Mouse (Mus musculus) right cerebral cortex, postnatal 10 days (tissue): ENCODE measurements at regions not wholly inside any gene's neighbourhood (a gene's known extent, or its start where the extent isn't known, plus 50 kb on each side); places are given as distances from the start of the nearest gene placed in this dataset.
"Not testable (repeated sequence)": the region's sequence is repeated elsewhere in the genome, so short reads cannot be mapped to it uniquely, and the experiment has no call there.

Experiments
- DNase-seq, 2 experiments: peaks; one replicate each; pipeline ENCODE4 v3.0.0; 2021; ENCODE audit warnings: low spot score in 2 of 2

DNA sequence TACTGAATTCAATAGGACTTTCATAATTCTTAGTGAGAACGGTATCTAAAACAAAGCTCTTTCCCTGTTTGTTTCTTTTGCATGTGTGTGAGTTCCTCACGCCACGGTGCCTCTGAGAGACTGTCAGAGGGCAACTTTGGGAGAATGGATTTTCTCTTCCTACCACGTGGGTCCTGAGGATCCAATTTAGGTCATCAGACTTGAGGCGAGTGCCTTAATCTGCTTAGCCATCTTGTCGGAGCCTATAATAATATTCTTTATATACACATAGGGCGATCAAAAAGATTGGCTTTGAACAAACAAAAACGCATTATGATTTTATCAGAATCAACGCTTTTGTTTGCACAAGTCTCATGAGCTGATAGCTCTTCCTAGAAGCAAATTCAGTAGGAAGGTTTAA is 119.6 kb downstream of the Enc1 start:
- DNase-seq = no peak

DNA sequence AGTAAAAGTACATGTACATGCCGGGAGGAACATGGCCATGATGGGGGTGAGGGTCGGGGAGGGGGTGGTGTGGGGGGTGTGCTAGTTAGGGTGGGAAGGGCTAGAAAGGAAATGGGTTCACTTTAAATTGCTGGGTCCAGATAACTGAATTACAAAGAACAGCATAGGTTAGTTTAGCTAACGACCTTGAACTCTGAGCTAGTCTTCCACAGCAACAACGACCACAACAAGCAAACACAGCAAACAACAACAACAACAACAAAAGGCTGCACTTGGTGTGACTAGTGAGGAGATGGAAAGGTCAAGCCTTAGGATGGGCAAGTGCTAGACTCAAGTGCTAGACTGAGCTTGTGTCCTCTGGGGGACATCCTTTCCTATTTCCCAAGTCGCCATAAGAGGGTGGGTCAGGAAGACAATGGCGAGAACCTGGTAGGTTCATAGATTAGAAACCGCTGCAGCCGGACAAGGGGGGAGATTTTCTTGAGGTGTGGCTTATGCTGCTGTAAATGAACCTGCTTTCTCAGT is 117.9 kb downstream of the Enc1 start:
- DNase-seq = no peak

DNA sequence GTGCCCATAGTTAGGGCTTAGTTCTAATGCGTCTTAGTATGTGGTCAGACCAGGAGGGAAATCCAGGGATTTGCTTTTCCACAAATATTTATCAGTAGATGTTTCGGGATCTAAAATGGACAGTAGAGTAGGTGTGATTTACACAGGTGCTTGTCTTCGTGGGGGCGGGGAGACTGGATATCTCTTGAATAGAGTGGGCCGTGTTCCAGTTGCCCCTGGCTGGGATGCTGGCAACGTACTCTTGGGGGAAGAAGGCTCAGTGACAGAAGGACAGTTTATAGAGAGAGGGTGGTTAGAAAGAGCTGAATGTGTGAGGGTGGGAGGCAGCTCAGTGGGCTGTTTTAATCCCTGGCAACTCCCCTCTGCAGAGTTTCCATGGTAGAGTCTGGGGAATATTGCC is 117.4 kb downstream of the Enc1 start:
- no peak for DNase-seq

DNA sequence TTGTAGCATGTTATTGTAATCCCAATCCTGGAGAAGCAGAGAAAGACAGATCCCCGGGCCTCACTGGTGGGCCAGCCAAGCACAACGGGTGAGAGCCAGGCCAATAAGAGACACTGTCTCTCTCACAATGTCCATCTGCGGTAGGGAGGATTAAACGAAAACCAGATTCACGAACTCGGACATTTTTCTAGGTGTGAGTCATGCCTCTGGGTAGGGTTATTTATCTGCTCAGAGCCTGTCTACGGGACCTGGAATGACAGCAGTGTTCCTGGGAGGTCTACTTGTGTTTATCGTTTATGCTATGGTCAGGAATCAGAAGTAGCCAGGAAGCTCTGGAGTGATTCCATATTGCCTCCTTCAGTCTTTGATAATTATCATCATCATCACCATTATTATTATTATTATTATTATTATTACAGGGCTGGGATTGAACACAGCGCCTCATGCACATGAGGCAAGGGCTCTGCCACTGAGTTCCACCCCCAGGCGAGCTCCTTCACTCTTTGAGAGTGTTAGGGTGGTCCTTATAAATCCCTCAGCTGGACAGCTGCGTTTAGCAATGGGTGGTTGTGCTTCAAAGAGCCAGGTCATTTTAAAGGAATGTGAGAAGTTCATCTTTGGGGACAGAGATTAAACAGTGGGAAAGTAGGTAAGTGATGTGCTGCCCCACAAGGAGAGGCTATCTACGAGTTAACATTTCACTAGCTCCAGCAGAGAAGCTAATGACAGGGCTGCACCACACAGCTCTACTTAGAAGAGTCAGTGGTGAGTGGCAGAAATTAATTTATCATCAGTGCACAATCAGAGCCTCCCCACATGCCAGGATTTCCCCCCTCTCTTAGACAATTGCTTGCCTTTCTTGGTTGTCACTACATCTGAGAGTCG is 116.3 kb downstream of the Enc1 start:
- no peak for DNase-seq

DNA sequence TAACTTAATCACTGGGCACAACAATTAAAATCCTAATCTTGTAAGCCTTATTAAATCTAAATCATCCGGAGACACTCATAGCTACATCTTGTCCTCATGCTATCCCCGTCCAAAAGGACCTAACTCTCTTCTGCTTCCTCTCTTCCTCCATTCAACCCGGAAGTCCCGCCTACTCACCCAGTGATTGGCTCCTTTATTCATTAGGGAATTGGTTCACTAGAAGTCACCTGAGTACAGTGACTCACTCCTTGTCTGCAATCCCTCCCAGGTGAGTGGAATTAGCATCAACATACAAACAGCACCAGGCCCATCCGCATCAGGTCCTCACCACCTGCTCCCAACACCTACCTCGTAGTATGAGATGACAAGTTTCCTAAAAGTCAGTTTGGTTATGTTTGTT is 114.5 kb downstream of the Enc1 start:
- not testable (repeated sequence) for DNase-seq

DNA sequence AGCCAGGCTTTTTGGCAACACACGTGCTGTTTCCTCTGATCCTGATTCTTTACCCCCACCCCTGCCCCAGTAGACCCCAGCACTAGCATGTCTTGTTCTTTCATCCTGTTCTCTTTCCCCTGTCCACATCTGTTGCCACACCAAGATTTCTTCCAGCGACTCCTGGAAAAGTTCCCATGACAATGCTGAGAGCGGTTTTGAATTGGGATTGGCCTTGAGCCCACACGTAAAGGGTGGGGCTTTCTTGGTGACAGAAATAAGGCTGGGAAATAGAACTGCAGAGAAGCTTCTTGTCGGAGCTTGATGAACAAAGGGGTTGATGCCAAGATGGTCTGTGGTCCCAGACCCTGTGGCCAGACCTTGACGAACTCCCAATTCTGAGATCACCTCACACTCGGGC is 106.8 kb downstream of the Enc1 start:
- no peak for DNase-seq

DNA sequence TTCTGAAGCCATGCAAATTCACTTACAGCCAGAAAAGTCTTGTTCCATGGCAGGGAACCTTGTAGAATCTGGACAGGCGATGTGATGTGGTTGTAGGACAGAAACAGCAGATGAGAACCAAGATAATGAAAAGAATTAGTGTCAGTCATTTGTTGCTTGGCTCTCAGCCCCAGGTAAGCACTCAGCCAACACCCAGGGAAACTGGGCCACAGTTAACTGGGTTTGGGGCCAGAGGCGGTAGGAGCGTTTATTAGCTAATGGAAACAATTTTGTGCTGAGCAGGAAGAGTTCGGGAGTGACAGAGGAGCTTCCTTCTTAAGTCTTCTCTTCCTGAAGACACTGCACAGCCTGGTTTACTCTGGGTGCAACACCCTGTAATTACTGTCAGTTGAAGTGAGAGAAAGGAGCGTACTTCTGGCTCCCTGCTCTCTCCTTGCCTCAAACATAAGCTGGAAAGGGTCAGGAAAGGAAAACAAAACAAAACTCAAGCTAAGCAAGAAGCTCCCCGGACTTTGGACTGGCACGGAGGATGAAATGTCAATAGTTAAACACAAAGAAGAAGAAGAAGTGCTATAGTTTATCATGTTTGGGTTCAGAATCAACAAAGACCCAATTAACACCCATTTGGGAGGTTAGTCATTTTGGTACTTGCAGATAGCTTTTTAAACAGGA is 100.4 kb downstream of the Enc1 start:
- no peak for DNase-seq

DNA sequence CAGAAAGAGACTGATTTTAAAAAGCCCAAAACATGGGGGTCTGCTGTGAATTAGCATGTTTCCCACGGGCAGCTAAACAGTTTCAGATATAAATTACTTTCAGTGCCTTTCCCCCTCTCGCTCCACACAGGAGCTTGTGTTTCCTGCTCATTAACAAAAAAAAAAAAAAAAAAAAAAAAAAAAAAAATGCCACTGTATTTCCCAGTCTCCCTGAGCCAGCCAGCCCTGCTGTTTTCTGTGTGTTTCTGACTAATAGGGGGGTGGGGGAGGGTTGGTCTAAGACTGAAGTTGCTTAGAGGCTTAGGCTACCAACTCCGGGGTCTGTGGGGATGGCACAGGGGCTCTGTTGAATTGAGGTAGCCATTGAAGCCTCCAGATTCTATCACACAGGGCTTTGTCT is 97.0 kb downstream of the Enc1 start:
- DNase-seq = no peak

DNA sequence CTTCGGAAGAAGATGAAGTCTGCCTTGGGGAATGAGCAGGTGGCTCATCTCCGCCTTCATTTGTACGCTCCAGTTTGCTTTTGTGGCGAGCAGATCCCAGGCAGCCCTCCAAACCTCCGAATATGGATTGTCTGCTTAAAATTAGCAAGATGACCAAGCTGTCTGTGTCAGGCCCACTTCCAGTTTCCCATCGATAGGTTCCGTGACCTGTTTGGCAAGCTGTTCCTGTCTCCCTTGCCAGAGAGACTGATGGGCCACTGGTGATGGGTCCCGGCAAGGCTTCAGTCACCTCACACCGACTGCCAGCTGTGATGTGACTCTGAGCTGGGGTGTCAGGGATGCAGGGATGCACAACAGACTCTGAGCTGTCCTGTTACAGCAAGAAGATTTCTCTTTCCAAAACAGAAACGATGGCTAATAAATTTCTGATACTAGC is 96.4 kb downstream of the Enc1 start:
- DNase-seq = peak; percentile 57 to 61

DNA sequence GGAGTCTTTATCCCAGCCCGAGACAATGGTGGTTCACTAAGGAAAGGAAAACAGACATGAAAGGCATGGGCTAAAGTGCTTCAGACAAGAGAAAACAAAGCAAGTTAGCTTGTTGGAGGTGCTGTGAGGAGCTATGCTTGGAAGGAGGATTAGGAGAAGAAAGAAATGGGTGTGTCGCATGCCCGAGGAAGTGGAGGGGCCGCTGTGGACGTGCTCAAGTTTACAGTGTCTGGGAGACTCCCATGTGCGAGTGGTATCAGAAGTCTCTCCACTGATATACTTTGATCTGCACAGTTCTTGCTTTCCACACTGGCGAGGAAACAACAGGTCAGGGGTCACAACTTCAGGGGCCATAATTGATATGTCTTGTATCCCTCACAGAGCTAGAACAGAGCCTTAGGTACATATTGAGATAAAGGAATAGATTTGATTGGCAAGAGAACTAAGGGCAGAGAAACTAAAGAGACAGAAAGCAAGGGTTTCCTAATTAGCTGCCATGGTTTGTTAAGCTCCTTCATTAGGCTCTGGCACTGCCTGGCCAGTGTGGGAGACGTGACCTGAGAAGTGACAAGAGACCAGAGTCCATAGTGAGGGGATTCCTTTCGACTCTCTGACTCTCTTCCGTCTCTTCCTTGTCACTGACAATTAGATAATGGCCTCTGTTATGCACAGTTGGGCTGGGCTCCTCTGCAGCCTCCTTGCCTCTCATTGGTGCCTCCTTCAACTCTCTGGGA is 93.1 kb downstream of the Enc1 start:
- DNase-seq = no peak

DNA sequence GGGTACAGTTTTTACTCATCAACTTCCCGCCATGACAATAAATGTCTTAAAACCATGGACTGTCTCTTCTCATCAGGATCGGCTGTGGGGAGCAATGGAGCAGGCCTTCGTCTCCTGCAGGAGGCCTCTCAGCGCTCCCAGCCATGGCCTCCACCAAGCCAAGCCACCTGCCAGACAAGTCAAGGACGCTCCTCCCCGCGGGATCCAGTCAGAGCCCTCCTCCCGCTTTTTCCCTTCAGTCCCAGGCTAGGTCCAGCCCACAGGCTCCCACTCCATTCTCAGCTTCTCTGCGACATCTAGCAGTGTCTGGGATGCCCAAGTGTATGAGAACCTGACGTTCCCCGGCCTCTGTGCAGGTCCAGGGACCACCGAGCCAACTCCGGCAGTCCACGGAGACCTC is 90.2 kb downstream of the Enc1 start:
- no peak for DNase-seq

DNA sequence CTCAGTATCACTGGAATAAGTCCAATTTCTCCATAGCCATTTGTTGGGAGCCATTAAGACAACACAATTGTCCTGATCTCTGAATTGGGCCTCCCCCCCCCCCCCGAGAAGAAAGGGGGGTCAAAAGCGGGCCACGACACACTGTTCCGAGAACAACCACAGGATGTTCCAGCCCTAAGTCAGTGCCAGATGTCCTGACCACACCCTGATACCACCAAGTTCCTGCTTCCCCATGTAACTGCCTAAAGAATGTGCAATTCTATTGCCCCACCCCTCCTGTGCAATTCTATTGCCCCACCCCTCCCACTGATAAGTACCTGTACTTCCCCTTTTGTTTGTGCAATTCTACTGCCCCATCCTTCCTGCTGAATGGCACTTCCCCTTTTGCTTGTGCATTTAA is 80.4 kb downstream of the Enc1 start:
- not testable (repeated sequence) for DNase-seq

DNA sequence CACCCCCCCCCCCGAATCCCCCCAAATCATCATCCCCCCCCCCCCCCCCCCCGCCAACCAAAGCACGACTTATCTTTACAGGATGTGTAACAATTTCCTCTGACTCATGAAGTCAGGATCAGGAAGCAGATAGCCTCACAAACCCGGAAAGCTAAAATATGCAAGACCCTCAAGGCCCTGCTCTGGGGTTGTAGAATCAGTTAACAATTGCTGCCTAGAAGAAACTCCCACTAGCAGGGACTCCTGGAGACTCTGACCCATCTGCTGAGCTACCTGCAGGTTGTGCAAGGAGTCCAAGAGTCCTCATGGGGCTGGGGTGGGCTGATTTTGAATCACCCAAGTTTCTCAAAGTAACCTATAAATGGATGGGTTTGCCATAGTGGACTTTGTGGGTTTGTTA is 79.9 kb downstream of the Enc1 start:
- no peak for DNase-seq

DNA sequence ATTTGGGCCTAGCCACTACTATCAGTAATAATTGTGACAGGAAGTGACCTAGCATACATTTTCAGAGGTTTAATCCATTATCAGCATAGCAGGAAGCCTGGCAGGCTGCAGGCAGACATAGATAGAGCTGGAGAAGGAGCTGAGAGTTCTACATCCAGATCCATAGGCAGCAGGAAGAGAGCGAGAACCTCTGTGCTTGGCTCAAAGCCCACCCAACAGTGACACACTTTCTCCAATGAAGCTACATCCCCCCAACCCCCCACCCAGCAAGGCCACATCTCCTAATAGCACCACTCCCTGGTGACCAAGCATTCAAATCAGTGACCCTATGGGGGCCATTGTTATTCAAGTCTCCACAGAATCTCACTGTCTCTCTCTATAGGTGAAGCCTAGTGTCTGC is 79.4 kb downstream of the Enc1 start:
- DNase-seq = no peak

DNA sequence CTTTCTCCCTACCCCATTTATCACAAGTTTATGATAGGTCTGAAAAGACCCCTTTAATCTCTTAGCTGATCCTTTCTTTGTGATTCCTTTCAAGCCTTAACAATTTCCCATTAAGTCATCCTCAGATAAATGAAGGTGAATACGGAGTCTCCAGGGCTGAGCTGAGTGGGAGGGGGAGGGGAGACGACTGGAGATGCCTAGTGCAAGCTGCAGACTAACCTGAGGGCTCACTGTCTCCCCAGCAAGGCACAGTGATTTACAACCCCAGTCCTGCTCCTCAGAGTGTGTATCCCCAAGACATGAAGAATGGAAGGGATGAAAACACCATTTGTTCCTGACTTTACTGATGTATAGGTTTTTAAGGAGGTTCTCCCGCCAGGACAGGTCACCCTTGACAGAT is 76.7 kb downstream of the Enc1 start:
- DNase-seq = no peak

DNA sequence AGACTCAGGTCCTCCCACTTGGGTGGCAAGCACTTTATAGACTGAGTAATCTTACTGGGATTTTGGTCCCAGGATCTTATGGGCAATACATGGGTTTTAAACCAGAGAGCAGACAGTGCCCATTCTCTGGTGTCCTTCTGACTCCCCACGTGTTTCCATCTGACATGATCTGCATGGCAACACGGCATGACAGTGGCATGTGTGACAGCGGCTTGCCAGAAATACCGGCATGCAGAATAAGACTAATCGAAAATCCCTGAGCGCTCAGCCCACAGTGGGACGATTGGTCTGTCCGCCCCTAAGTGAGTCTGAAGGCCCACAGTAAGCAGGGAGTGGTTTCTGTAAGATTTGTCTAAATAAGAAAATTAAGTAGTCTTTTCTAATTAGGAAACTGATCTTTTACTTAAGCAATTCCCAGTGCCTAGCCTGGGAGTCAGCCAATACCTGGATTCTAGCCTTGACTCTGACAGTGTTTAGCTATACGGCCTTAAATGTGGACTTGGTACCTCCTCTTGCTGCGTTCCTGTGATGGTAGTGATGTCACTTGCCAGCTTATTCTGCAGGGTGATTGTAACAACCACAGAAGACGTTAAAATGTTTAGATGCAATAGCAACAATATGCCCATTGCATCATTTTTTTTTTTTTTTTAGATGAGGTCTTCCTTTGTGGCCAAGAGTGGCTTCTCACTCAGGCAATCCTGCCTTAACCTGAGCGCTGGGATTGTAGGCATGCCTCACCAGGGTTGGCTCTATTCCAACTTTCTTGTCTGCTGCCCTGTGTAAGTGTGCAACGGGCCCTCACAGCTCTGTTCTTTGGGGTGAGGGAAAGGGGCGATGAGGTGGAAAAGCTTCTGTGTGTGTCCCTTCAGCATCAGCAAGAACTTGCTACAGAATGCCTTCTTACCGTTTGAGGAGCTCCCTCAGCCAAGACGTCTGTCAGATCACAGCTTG is 71.8 kb downstream of the Enc1 start:
- DNase-seq = no peak

DNA sequence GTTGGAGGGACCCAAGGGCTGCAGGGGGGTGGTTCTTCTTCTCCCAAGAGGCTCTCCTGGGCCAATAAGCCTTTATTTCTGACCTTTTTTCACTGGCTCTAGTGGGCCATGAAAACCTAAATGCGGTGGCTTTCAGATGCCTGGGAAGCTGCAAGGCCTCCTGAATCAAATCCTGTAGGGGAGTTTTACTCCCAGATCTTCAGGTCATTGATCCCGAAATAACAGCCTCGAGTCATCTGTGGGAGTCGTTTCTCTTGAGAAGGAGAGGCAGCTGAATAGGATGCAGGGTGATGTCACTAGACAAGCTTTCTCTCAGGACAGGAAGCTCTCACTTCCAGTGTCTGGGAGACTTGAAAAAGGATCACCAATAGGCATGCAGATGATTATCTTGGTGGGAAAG is 70.4 kb downstream of the Enc1 start:
- no peak for DNase-seq

DNA sequence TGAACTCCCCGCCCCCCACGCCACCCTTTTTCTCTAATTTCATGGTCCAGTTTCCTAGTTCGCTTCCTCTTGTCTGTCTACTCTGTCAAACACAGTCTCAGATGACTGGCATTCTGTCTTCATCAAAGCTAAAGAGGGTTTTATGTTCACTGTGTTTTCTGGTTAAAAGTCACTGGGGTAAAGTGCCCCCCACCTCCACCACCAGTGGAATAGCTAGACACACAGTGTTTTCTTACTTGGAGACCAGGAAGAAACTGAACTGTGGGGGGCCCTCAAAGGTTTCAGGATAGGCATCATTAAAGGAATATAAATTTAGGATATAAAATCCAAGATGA is 69.9 kb downstream of the Enc1 start:
- no peak for DNase-seq

DNA sequence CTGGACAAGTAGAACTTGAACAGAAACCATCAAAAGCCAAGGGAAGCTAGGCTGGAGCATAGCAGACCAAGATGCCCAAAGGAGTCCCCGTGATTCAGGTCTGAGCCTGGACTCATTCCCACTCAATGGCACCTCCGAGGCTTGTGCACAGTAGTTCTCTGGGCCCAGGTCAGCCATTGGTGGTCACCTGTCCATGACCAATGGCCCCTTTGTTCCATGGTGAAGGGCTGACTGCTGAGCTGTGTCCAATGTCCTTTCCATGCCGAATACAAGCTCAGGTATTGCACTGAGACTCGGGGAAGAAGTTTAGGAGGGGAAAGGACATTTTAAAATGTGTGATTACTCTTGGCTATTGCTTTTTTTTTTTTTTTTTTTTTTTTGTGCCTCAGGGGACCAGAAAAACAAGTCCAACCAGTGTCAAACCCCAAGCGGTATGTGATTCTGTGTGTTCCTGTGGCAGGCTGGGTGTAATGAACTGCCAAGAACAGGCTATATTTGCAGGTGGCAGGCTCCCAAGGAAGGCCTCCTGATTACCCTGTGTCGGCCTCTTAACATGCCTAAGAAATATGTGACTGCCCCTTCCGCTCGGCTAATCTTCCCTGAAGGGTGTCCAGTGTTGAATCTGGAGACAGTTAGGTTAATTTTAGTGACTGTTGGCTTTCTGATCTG is 69.4 kb downstream of the Enc1 start:
- no peak for DNase-seq

DNA sequence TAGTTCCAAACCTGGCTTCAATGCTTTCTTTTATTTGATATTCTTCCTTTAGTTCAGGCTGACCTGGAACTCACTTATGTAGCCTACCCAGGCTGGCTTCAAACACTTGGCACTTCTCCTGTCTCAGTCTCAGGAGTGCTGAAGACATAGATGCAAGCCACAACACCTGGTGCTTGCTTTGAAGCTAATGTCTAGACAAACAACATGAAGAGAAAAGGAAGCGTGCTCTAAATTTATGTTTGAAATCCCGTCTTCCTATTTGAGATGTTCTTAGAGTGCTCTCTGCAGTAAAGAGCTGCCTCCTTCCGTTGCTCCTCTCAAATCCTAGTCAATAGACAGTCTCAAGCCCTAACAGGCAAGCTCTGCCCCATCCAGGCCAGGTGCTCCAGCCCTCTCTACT is 68.5 kb downstream of the Enc1 start:
- no peak for DNase-seq

DNA sequence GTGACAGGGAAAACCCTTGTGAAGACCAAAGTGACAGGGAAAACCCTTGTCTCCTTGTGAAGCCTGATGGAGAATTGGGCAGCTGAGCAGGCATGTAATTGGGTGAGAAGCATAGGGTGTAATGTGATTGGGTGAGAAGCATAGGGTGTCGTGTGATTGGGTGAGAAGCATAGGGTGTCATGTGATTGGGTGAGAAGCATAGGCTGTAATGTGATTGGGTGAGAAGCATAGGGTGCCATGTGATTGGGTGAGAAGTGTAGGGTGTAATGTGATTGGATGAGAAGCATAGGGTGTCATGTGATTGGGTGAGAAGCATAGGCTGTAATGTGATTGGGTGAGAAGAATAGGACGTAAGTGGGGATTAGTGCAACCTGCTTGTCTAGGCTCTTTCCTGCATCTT is 67.5 kb downstream of the Enc1 start:
- DNase-seq = no peak
